Mouse (Mus musculus): Measurements from ENCODE around the gene Cenpe.
"Not testable (repeated sequence)": the region's sequence is repeated elsewhere in the genome, so short reads cannot be mapped to it uniquely, and the experiment has no call there.

The Cenpe gene

GRCm38 (mm10) chr3:135211805-135212657, at the start of gene Cenpe:
TSS of gene Cenpe (plus strand) at chr3:135212537.
- DNase-seq (ENCODE audit: low read depth), result peak; percentile 65

GRCm38 (mm10) chr3:135171898-135172446, 40.4 kb upstream of the Cenpe start:
- no peak for DNase-seq (ENCODE audit: low read depth)

- no peak for DNase-seq (ENCODE audit: low read depth)
Observed at GRCm38 (mm10) chr3:135191861-135192260, 20.5 kb upstream of the Cenpe start.

GRCm38 (mm10) chr3:135198051-135198450, 14.3 kb upstream of the Cenpe start:
- not testable (repeated sequence) for DNase-seq (ENCODE audit: low read depth)

GRCm38 (mm10) chr3:135200409-135201303, 11.7 kb upstream of the Cenpe start:
- no peak for DNase-seq (ENCODE audit: low read depth)

- DNase-seq (ENCODE audit: low read depth), result peak; percentile 11
Observed at GRCm38 (mm10) chr3:135206621-135207020, 5.7 kb upstream of the Cenpe start.

- no peak for DNase-seq (ENCODE audit: low read depth)
Observed at GRCm38 (mm10) chr3:135212658-135213350, 467 bp downstream of the Cenpe start.

- DNase-seq (ENCODE audit: low read depth), result no peak
Observed at GRCm38 (mm10) chr3:135232058-135232457, 19.7 kb downstream of the Cenpe start.

- DNase-seq (ENCODE audit: low read depth), result no peak
Observed at GRCm38 (mm10) chr3:135232462-135232861, 20.1 kb downstream of the Cenpe start.

GRCm38 (mm10) chr3:135245733-135246132, 33.4 kb downstream of the Cenpe start:
- peak; percentile 3 for DNase-seq (ENCODE audit: low read depth)

- DNase-seq (ENCODE audit: low read depth), result no peak
Observed at GRCm38 (mm10) chr3:135246828-135247227, 34.5 kb downstream of the Cenpe start.

- no peak for DNase-seq (ENCODE audit: low read depth)
Observed at GRCm38 (mm10) chr3:135249104-135249503, 36.8 kb downstream of the Cenpe start.

GRCm38 (mm10) chr3:135251825-135252224, 39.5 kb downstream of the Cenpe start:
- DNase-seq (ENCODE audit: low read depth), result no peak

- DNase-seq (ENCODE audit: low read depth), result no peak
Observed at GRCm38 (mm10) chr3:135254784-135255183, 42.4 kb downstream of the Cenpe start.

GRCm38 (mm10) chr3:135258919-135259318, 46.6 kb downstream of the Cenpe start:
- no peak for DNase-seq (ENCODE audit: low read depth)

GRCm38 (mm10) chr3:135260233-135260632, 47.9 kb downstream of the Cenpe start:
- DNase-seq (ENCODE audit: low read depth), result no peak

- no peak for DNase-seq (ENCODE audit: low read depth)
Observed at GRCm38 (mm10) chr3:135268616-135269015, 56.3 kb downstream of the Cenpe start.

GRCm38 (mm10) chr3:135269391-135269990, 57.2 kb downstream of the Cenpe start:
- DNase-seq (ENCODE audit: low read depth), result no peak

GRCm38 (mm10) chr3:135272627-135273026, 60.3 kb downstream of the Cenpe start:
- DNase-seq (ENCODE audit: low read depth), result no peak

GRCm38 (mm10) chr3:135273047-135273446, 60.7 kb downstream of the Cenpe start:
- no peak for DNase-seq (ENCODE audit: low read depth)

- DNase-seq (ENCODE audit: low read depth), result no peak
Observed at GRCm38 (mm10) chr3:135280160-135280559, 67.8 kb downstream of the Cenpe start.

All from fibroblast of lung, adult 2 months (primary cell).